Mouse (Mus musculus): ENCODE data around the gene Chd8. TPM values are rescaled to one million over a fixed set of nuclear protein-coding genes. Genes with fewer than 3 reads are reported as not detected.
A peak's percentile ranks its signal among the peaks of the same experiment; 100 is the strongest.

The Chd8 gene
- polyA plus RNA-seq, 1 experiment: not detected

GRCm38 (mm10) chr14:52235165-52235564 is 22.4 kb downstream of the Chd8 start:
- no peak overlapping the region for H3K4me3 ChIP-seq (ENCODE audit: insufficient read depth, low read depth, low read length)
- TF ChIP-seq POLR2A (IDR thresholded peaks at IDR 0.05; ENCODE audit: insufficient read depth, low read depth, low read length): no peak
- no peak for TF ChIP-seq CTCF (IDR thresholded peaks at IDR 0.05; ENCODE audit: insufficient read depth, low read depth, low read length)
- H3K27ac ChIP-seq (ENCODE audit: insufficient read depth, low read depth, low read length): no peak overlapping the region
- H3K4me1 ChIP-seq (ENCODE audit: control insufficient read depth, insufficient read depth, low read length): peaks cover 4% of the 10 kb centered on the region; the same call in 1 of the 2 replicates
- WGBS: 76% methylated on average over 7 of the region's 7 CpGs

DNA sequence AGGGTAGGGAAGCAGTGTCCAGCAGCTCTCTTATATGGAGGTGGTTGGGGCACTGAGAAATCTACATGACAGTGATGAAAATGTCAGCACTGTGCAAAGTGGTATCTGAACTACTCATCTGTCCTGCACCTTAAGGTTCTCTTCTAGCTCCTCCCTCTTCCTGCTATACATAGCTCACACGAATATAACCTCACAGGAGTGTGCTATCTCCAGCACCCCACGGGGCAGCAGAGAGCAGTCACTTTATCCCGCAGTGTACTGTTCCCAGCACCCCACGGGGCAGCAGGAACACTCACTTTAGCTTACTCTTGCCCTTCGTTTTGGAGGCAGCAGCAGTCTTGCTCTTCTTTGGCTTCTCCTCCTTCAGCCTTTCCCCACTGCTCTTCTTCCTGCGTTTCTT is 25.3 kb downstream of the Chd8 start:
- 87% methylated on average over 6 of the region's 6 CpGs for WGBS
- Histone ChIP-seq H3K4me3 (ENCODE audit: insufficient read depth, low read depth, low read length) (no peak overlapping the region), H3K27ac (ENCODE audit: insufficient read depth, low read depth, low read length) (no peak overlapping the region), H3K4me1 (ENCODE audit: control insufficient read depth, insufficient read depth, low read length) (peaks cover 4% of the 10 kb centered on the region; the same call in 1 of the 2 replicates)
- TF ChIP-seq CTCF (IDR thresholded peaks at IDR 0.05; ENCODE audit: insufficient read depth, low read depth, low read length) (no peak), POLR2A (IDR thresholded peaks at IDR 0.05; ENCODE audit: insufficient read depth, low read depth, low read length) (no peak)

DNA sequence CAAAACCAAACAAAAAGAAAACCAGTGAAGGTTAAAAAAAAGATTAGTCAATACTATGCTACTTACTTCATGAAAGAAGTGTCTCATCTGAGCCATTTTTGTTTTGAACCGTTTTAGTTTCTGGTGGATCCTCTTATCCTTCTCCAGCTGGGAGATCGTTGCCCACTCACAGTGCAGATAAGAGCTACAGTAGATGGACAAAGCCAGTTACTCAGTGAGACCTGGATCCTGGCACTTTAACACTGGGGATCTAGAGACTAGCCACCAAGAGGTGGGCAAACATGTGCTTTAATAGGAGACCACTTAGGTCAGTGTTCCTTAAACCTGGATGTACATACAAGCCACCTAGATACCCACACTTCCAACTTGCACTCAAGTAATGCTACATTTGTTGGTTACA is 31.6 kb downstream of the Chd8 start:
- Histone ChIP-seq H3K4me1 (ENCODE audit: control insufficient read depth, insufficient read depth, low read length) (no peaks in the 10 kb centered on the region), H3K4me3 (ENCODE audit: insufficient read depth, low read depth, low read length) (no peak overlapping the region), H3K27ac (ENCODE audit: insufficient read depth, low read depth, low read length) (no peak overlapping the region)
- TF ChIP-seq POLR2A (IDR thresholded peaks at IDR 0.05; ENCODE audit: insufficient read depth, low read depth, low read length) (no peak), CTCF (IDR thresholded peaks at IDR 0.05; ENCODE audit: insufficient read depth, low read depth, low read length) (no peak)
- 88% methylated on average over 2 of the region's 2 CpGs for WGBS

DNA sequence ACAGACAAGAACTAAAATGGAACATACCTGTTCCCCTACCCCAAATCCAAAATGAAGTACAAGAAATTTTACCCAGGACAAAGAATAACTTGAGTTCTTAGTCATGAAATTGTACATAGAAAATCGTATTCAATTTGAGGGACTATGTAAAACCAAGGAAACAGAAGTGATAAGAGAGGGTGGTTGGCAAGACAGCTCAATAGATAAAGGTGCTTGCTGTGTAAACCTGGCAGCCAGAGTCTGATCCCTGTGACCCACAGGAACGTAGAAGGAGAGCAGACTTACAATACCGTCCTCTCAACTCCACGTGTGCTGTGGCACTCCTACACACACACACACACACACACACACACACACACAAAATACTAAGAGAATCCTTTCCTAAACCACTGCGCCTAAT is 40.3 kb downstream of the Chd8 start:
- 85% methylated on average over 5 of the region's 5 CpGs for WGBS
- H3K4me1 ChIP-seq (ENCODE audit: control insufficient read depth, insufficient read depth, low read length): no peaks in the 10 kb centered on the region
- no peak overlapping the region for H3K4me3 ChIP-seq (ENCODE audit: insufficient read depth, low read depth, low read length)
- no peak for TF ChIP-seq CTCF (IDR thresholded peaks at IDR 0.05; ENCODE audit: insufficient read depth, low read depth, low read length)
- no peak for TF ChIP-seq POLR2A (IDR thresholded peaks at IDR 0.05; ENCODE audit: insufficient read depth, low read depth, low read length)
- no peak overlapping the region for H3K27ac ChIP-seq (ENCODE audit: insufficient read depth, low read depth, low read length)

DNA sequence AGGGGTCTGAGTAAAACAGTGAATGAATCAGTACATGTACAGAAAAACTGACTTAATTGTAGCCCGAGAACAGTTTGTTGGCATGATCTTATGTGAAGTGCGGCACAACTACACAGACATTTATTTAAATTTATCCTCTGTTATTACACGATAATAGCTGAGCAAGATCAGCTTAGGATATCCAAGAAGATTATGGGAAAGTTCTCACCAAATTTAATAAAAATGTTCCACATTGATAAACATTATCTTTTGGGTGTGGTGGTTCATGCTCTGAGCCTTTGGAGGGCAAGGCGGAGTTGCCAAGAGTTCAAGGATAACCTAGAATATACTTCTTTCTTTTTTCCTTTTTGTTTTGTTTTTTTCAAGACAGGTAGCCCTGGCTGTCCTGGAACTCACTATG is 58.2 kb downstream of the Chd8 start:
- TF ChIP-seq POLR2A (IDR thresholded peaks at IDR 0.05; ENCODE audit: insufficient read depth, low read depth, low read length): no peak
- no peak for TF ChIP-seq CTCF (IDR thresholded peaks at IDR 0.05; ENCODE audit: insufficient read depth, low read depth, low read length)
- 0 out of 2 replicates have a peak, but pooled peaks cover 3% of the 10 kb centered on the region for H3K4me1 ChIP-seq (ENCODE audit: control insufficient read depth, insufficient read depth, low read length)
- no peak overlapping the region for H3K27ac ChIP-seq (ENCODE audit: insufficient read depth, low read depth, low read length)
- H3K4me3 ChIP-seq (ENCODE audit: insufficient read depth, low read depth, low read length): no peak overlapping the region
- WGBS: 87% methylated on average over 4 of the region's 4 CpGs

DNA sequence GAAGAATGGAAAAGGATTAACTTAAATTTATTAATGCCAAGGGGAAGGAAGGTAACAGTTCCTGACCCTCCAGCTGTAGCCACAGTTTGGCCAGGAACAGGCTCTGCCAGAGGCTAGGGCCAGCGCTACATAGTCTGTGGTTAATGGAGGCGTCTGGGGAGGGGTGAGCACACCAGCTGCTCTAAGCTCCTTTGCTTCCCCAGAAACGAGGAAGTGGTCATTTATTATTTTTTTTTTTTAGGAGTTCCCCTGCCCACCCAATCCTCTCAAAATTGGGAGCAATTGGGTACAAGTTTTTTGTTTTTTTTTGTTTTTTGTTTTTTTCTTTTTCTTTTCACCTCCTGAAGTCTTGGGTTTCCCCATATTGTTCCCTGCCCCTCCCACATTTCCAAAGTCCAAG is 59.4 kb downstream of the Chd8 start:
- Histone ChIP-seq H3K4me3 (ENCODE audit: insufficient read depth, low read depth, low read length) (no peak overlapping the region), H3K4me1 (ENCODE audit: control insufficient read depth, insufficient read depth, low read length) (0 out of 2 replicates have a peak, but pooled peaks cover 3% of the 10 kb centered on the region), H3K27ac (ENCODE audit: insufficient read depth, low read depth, low read length) (no peak overlapping the region)
- TF ChIP-seq POLR2A (IDR thresholded peaks at IDR 0.05; ENCODE audit: insufficient read depth, low read depth, low read length) (no peak), CTCF (IDR thresholded peaks at IDR 0.05; ENCODE audit: insufficient read depth, low read depth, low read length) (no peak)
- 12% methylated on average over 3 of the region's 3 CpGs for WGBS

DNA sequence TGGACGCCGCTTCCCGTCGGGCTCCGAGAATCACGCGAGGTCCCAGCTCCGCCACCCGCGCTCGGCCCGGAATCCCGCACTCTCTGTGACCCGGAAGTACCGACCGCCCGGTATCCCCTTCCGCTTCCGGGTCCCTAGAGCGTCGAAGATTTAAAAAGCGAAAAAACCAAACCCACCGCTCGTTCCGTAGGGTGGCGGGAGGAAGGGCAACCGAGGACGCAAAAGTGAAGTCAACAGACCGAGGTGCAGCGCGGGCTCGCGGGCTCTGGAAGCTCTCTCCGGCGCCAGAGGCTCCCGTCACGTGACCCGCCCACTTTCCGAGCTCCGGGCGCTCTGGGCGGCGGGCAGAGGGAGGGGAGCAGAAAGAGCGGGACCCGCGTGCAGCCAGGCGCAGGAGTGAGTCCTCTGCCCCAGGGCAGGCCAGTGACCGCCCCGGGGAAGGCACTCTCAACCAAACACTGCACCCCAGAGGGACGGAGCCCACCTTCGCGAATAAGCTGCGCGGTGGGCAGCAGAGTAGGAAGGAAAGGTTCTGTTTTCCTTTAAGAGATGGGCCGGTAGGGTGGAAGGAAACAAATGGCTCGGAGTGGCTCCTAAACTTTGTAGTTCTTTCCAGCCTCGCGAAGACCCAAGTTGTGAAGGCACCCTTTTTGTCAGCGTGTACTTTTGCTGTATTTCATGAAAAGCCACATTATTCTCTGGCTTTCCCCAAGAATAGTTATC is 60.3 kb downstream of the Chd8 start, which contains the start of gene Supt16:
Gene Supt16, minus strand, starts transcription at position 261 of the 723 bp plus-strand sequence.
- Histone ChIP-seq H3K4me1 (ENCODE audit: control insufficient read depth, insufficient read depth, low read length) (0 out of 2 replicates have a peak, but pooled peaks cover 3% of the 10 kb centered on the region), H3K4me3 (ENCODE audit: insufficient read depth, low read depth, low read length) (peak within 1 kb of the TSS; percentile 77), H3K27ac (ENCODE audit: insufficient read depth, low read depth, low read length) (peak within 1 kb of the TSS; percentile 80)
- under 1% methylated on average over 59 of the region's 59 CpGs for WGBS
- peak; percentile 38; the same call in 1 of the 2 replicates for TF ChIP-seq POLR2A (IDR thresholded peaks at IDR 0.05; ENCODE audit: insufficient read depth, low read depth, low read length)
- TF ChIP-seq CTCF (IDR thresholded peaks at IDR 0.05; ENCODE audit: insufficient read depth, low read depth, low read length): no peak

GRCm38 (mm10) chr14:52196230-52197155 is 61.1 kb downstream of the Chd8 start:
- WGBS: 1% methylated on average over 59 of the region's 59 CpGs
- no peak overlapping the region for H3K27ac ChIP-seq (ENCODE audit: insufficient read depth, low read depth, low read length)
- TF ChIP-seq CTCF (IDR thresholded peaks at IDR 0.05; ENCODE audit: insufficient read depth, low read depth, low read length) (no peak), POLR2A (IDR thresholded peaks at IDR 0.05; ENCODE audit: insufficient read depth, low read depth, low read length) (no peak)
- peak overlapping the region; percentile 77 for H3K4me3 ChIP-seq (ENCODE audit: insufficient read depth, low read depth, low read length)
- 0 out of 2 replicates have a peak, but pooled peaks cover 3% of the 10 kb centered on the region for H3K4me1 ChIP-seq (ENCODE audit: control insufficient read depth, insufficient read depth, low read length)

Measured in olfactory bulb, adult 2 months (tissue).